Mouse (Mus musculus) liver, postnatal 0 days (tissue): ENCODE measurements around the gene Akirin2. TPM values are rescaled to one million over a fixed set of nuclear protein-coding genes. Genes with fewer than 3 reads are reported as not detected.

Experiments
- ATAC-seq: fragments of 200-750 bp; cut with Nextera tagmentation; 2 replicates; pipeline ENCODE4 v1.8.0; 2017; ENCODE audit warnings: mild to moderate bottlenecking, moderate library complexity
- DNase-seq: peaks from one replicate; pipeline ENCODE4 v3.0.0-alpha.2; 2016
- H3K27ac ChIP-seq: fragments of 300-500 bp; sonication (generic); 2 replicates; pipeline ENCODE4 v1.5.1; 2014; ENCODE audit warnings: antibody characterized with exemption, moderate library complexity, mild to moderate bottlenecking, low read depth
- H3K27me3 ChIP-seq: fragments of 300-500 bp; sonication (generic); 2 replicates; pipeline ENCODE4 v1.6.1; 2014; ENCODE audit warnings: low read length, control low read depth, mixed read lengths; ENCODE audit not compliant: insufficient read depth
- H3K36me3 ChIP-seq: fragments of 300-500 bp; sonication (generic); replicated peaks from 2 replicates; pipeline ENCODE4 v1.6.1; 2014; ENCODE audit warnings: mild to moderate bottlenecking, control low read depth, low read length, moderate library complexity, mixed read lengths; ENCODE audit not compliant: insufficient read depth
- H3K4me1 ChIP-seq: fragments of 300-500 bp; sonication (generic); 2 replicates; pipeline ENCODE4 v1.6.1; 2014; ENCODE audit warnings: antibody characterized with exemption, mild to moderate bottlenecking, control low read depth; ENCODE audit not compliant: insufficient read depth
- H3K4me2 ChIP-seq: fragments of 300-500 bp; sonication (generic); 2 replicates; pipeline ENCODE4 v1.6.1; 2014; ENCODE audit warnings: low read depth, mild to moderate bottlenecking, low read length, moderate library complexity, mixed read lengths
- H3K4me3 ChIP-seq: fragments of 300-500 bp; sonication (generic); 2 replicates; pipeline ENCODE4 v1.5.1; 2014; ENCODE audit warnings: low read depth, low read length
- H3K9ac ChIP-seq: fragments of 300-500 bp; sonication (generic); replicated peaks from 2 replicates; pipeline ENCODE4 v1.6.1; 2014; ENCODE audit warnings: mild to moderate bottlenecking, moderate library complexity
- H3K9me3 ChIP-seq: fragments of 300-500 bp; sonication (generic); 2 replicates; pipeline ENCODE4 v1.6.1; 2016; ENCODE audit warnings: mild to moderate bottlenecking, control low read depth, low read length, mixed read lengths
- CTCF ChIP-seq: sonication (generic); IDR thresholded peaks from 2 replicates; pipeline ENCODE4 v1.5.1; 2016; ENCODE audit warnings: antibody characterized with exemption, low read depth
- EP300 ChIP-seq: IDR thresholded peaks from 2 replicates; pipeline ENCODE4 v1.6.1; 2016; ENCODE audit warnings: antibody characterized with exemption, low read depth, mild to moderate bottlenecking
- WGBS: fragments of 180-500 bp; shearing (Covaris S2); extraction: QIAGEN DNeasy Blood & Tissue Kit; methylation state at CpG from one replicate; pipeline ENCODE4 v1.1.7; 2014; ENCODE audit not compliant: insufficient replicate concordance; 5-methylcytosine and 5-hydroxymethylcytosine counted together
- polyA plus RNA-seq: library from polyadenylated mRNA; unstranded; fragments of >200 nt; fragmentation: Nextera tagmentation; extraction: Ambion mirVana; gene quantifications from 2 replicates; pipeline ENCODE4 v1.2.1, GENCODE M21; 2015

The Akirin2 gene
- polyA plus RNA-seq, 1 experiment from 2014 or later: 21.0 TPM

DNA sequence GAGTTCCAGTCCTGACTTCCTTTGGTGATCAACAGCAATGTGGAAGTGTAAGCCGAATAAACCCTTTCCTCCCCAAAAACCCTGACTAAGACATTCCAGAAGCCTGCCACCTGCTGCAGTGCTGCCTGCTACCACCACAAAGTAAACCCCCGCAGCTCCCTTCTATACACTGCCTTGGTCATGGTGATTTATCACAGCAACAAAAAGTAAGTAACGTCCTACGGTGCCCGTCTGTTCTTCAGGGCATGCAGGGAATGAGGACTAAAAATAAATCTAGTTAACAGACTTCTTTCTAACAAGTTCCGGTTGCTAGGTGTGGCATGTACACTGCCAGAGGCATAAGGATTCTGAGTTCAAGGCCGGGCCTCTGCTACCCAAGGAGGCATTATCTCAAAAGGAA, 31.3 kb downstream of the Akirin2 start:
- Histone ChIP-seq H3K9ac (no peak overlapping the region), H3K4me3 (no peak overlapping the region), H3K4me1 (no peaks in the 10 kb centered on the region), H3K4me2 (no peak overlapping the region), H3K36me3 (peaks cover 74% of the 10 kb centered on the region), H3K27ac (no peak overlapping the region), H3K27me3 (no peaks in the 10 kb centered on the region), H3K9me3 (no peaks in the 10 kb centered on the region)
- ATAC-seq (no peak), DNase-seq (no peak)
- WGBS: 76% methylated on average over 7 of the region's 7 CpGs
- TF ChIP-seq CTCF (no peak), EP300 (no peak)

DNA sequence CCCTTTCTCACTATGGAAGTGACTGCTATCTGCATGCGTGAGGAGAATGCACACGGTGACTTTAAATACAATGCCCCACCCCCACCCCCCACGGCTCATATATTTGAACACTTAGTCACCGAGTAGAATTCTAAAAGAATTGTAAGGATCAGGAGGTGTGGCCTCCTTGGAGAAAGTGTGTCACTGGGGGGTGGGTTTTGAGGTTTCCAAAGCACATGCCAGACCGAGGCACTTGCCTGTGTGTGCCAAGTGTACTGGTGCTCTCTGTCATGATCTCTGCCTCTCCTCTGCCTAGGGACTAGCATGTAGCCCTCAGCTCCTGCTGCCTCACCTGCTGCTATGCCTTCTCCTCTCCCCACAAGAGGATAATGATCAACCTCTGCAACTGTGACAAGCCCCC, 31.7 kb downstream of the Akirin2 start:
- DNase-seq (no peak), ATAC-seq (no peak)
- Histone ChIP-seq H3K27me3 (no peaks in the 10 kb centered on the region), H3K9ac (no peak overlapping the region), H3K27ac (no peak overlapping the region), H3K9me3 (no peaks in the 10 kb centered on the region), H3K4me1 (no peaks in the 10 kb centered on the region), H3K4me3 (no peak overlapping the region), H3K4me2 (no peak overlapping the region), H3K36me3 (peaks cover 72% of the 10 kb centered on the region)
- TF ChIP-seq EP300 (no peak), CTCF (no peak)
- WGBS: 75% methylated on average over 5 of the region's 5 CpGs

DNA sequence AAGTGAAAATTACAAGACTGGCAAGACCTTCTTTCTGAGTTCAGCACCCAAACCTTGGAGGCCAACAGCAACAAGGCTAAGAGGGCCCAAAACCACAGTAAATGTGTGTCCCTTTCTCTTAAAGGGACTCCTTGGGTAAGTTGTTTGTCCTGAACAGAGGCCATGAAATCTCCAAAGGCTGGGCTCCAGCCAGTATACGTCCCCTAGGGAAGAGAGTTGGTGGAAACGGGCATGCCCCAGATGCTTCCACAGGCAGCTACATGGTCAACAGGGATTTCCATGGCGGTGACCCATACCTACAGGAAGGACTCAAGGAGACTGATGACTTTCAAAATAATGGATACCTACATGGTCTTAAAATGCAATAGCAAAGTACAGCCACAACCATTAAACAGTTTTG, 32.7 kb downstream of the Akirin2 start:
- H3K27ac ChIP-seq: no peak overlapping the region
- TF ChIP-seq EP300 (no peak), CTCF (no peak)
- H3K9me3 ChIP-seq: no peaks in the 10 kb centered on the region
- peaks cover 66% of the 10 kb centered on the region for H3K36me3 ChIP-seq
- no peak overlapping the region for H3K4me2 ChIP-seq
- WGBS: 94% methylated on average over 3 of the region's 3 CpGs
- no peaks in the 10 kb centered on the region for H3K27me3 ChIP-seq
- H3K4me3 ChIP-seq: no peak overlapping the region
- no peaks in the 10 kb centered on the region for H3K4me1 ChIP-seq
- DNase-seq (no peak), ATAC-seq (no peak)
- no peak overlapping the region for H3K9ac ChIP-seq

DNA sequence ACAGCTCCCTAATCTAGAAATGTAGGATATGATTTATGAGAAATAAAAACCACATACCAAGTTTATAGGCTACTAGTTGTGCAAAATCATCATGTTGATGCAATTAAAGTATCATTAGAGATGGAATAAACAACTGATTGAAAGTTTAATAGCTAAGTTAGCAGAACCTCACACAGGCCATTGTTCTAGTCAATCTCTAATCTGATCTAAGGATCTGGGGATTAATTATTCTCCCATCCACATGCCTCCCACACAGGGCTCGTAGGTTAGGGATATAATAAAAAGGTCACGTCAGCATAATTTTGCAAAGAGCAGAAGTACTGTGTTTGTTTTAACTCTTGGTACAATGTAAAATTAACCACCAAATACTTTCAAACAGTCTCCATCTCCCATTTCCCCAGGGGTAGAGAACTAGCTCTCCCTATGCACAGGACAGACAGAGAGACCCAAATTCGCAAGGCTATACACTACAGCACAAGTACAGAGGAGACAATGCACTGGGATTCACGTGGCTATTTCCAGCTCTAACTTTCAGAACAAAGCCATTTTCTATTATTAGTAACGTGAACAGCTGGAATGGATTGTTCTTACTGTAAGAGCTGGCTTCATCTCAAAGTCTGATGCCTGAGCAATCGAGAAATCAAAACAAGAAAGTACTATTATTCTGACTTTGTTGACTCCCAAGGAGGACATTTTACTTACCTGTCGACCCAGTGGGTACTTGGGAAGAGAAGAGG, 34.3 kb downstream of the Akirin2 start:
- TF ChIP-seq EP300: no peak
- no peak for TF ChIP-seq CTCF
- no peak overlapping the region for H3K27ac ChIP-seq
- peaks cover 53% of the 10 kb centered on the region for H3K36me3 ChIP-seq
- ATAC-seq (no peak), DNase-seq (no peak)
- no peaks in the 10 kb centered on the region for H3K9me3 ChIP-seq
- H3K9ac ChIP-seq: no peak overlapping the region
- no peaks in the 10 kb centered on the region for H3K27me3 ChIP-seq
- H3K4me1 ChIP-seq: no peaks in the 10 kb centered on the region
- WGBS: 86% methylated on average over 7 of the region's 7 CpGs
- H3K4me2 ChIP-seq: no peak overlapping the region
- no peak overlapping the region for H3K4me3 ChIP-seq

DNA sequence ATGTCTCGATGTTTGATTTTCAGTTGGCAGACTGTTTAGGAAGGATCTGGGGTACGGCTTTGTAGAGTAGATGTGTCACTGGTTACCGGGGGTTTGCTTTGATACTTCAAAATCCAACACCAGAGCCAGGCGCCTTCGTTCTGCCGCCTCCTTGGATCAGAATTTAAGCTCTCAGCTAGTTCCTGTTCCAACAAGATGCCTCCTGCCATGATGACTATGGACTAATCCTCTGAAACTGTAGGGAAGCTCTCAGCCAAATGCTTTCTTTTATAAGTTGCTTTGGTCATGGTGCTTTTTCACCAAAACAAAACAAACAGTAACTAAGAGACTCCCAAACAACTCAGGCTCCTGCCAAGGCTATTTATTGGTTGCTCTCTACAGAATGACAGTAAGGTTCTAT, 52.4 kb downstream of the Akirin2 start:
- TF ChIP-seq EP300: no peak
- no peak for TF ChIP-seq CTCF
- H3K4me1 ChIP-seq: no peaks in the 10 kb centered on the region
- H3K36me3 ChIP-seq: peaks cover 49% of the 10 kb centered on the region
- no peak overlapping the region for H3K4me3 ChIP-seq
- no peak overlapping the region for H3K27ac ChIP-seq
- ATAC-seq (no peak), DNase-seq (no peak)
- no peak overlapping the region for H3K4me2 ChIP-seq
- WGBS: 94% methylated on average over 6 of the region's 6 CpGs
- H3K27me3 ChIP-seq: no peaks in the 10 kb centered on the region
- H3K9me3 ChIP-seq: no peaks in the 10 kb centered on the region
- H3K9ac ChIP-seq: no peak overlapping the region

DNA sequence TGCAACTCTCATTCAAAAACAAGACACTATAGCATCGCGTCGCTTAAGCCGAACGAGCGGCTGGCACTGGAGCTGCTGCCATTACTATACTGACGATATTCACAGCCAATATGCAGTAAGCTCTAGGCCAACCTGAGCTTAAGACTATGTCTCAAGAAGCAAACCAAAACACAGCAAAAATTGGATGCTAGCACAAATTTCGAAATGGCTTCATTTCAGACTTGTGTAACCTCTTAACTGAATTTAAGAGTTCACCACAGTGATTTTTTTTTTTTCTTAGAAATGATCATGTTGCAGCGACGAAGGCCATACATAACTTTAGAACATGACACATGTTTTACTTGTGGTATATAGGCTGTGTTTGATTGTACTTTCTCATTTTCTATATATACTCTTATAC, 55.9 kb downstream of the Akirin2 start:
- H3K27me3 ChIP-seq: no peaks in the 10 kb centered on the region
- no peak overlapping the region for H3K9ac ChIP-seq
- no peak overlapping the region for H3K4me2 ChIP-seq
- no peak overlapping the region for H3K4me3 ChIP-seq
- no peak for ATAC-seq
- TF ChIP-seq EP300 (no peak), CTCF (no peak)
- no peak overlapping the region for H3K27ac ChIP-seq
- H3K4me1 ChIP-seq: no peaks in the 10 kb centered on the region
- WGBS: 89% methylated on average over 10 of the region's 10 CpGs
- peaks cover 34% of the 10 kb centered on the region for H3K36me3 ChIP-seq
- no peaks in the 10 kb centered on the region for H3K9me3 ChIP-seq
- no peak for DNase-seq
